Mouse (Mus musculus): ENCODE measurements at regions not wholly inside any gene's neighbourhood (a gene's known extent, or its start where the extent isn't known, plus 50 kb on each side); places are given as distances from the start of the nearest gene placed in this dataset.

- no peaks in the 10 kb centered on the region for H3K4me1 ChIP-seq (replicated peaks; ENCODE audit: control insufficient read depth, insufficient read depth, low read length)
Observed at GRCm38 (mm10) chr14:89242159-89242558, 771.0 kb upstream of the Pcdh20 start.

DNA sequence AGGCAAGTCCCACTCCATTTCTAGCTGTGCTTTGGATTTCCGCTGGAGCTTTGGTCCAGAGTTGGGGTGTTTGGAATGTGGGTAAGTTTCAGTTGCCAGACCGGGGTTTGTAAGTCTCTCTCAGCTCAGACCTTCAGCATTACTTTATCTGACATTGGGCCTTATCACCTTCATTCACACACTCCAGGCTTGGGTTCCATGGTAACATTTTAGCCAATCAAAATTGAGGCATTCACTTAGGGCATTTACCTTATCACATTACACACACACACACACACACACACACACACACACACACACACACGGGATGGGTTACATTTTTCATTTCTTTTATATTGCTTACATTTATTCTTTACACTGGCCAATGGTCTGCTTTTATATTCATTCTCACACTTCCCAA, 765.3 kb upstream of the Pcdh20 start:
- 66% methylated on average over 3 of the region's 3 CpGs for WGBS
- Histone ChIP-seq H3K9me3 (ENCODE audit: control insufficient read depth) (no peaks in the 10 kb centered on the region), H3K27me3 (replicated peaks; ENCODE audit: control insufficient read depth, insufficient read depth, low read length) (no peaks in the 10 kb centered on the region), H3K9ac (ENCODE audit: low read depth, low read length) (no peak overlapping the region), H3K4me1 (replicated peaks; ENCODE audit: control insufficient read depth, insufficient read depth, low read length) (no peaks in the 10 kb centered on the region), H3K4me2 (replicated peaks; ENCODE audit: low read depth) (no peak overlapping the region), H3K4me3 (ENCODE audit: low read depth, low read length) (no peak overlapping the region), H3K27ac (ENCODE audit: low read depth, low read length) (no peak overlapping the region), H3K36me3 (ENCODE audit: control insufficient read depth, insufficient read depth) (no peaks in the 10 kb centered on the region)
- no peak for ATAC-seq
- no peak for TF ChIP-seq CTCF (IDR thresholded peaks at IDR 0.05; ENCODE audit: low read depth)

More at GRCm38 (mm10) chr14:89242159-89242558, 771.0 kb upstream of the Pcdh20 start:
- H3K9me3 ChIP-seq (ENCODE audit: control insufficient read depth): no peaks in the 10 kb centered on the region
- no peak overlapping the region for H3K9ac ChIP-seq (ENCODE audit: low read depth, low read length)
- no peaks in the 10 kb centered on the region for H3K36me3 ChIP-seq (ENCODE audit: control insufficient read depth, insufficient read depth)
- no peak for ATAC-seq
- H3K4me2 ChIP-seq (replicated peaks; ENCODE audit: low read depth): no peak overlapping the region
- H3K27me3 ChIP-seq (replicated peaks; ENCODE audit: control insufficient read depth, insufficient read depth, low read length): no peaks in the 10 kb centered on the region
- no peak overlapping the region for H3K27ac ChIP-seq (ENCODE audit: low read depth, low read length)
- 87% methylated on average over 1 of the region's 1 CpGs for WGBS
- no peak for TF ChIP-seq CTCF (IDR thresholded peaks at IDR 0.05; ENCODE audit: low read depth)
- no peak overlapping the region for H3K4me3 ChIP-seq (ENCODE audit: low read depth, low read length)

DNA sequence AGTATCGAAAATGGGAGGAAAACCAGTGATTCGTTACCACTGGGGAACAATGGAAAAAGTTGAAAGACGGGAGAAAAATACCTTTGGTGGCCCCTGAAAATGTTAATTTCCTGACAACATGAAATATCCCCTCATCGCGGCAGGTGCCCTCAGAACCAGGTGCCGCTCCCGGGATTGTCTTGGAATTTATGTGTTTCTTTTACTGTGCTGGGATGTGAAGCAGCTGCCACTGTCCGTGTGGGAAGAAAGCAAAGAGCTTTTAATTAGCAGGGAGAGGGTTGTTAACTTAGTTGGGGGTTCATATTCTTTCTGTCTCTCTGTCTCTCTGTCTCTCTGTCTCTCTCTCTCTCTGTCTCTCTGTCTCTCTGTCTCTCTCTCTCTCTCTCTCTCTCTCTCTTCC, 759.3 kb upstream of the Pcdh20 start:
- Histone ChIP-seq H3K4me2 (replicated peaks; ENCODE audit: low read depth) (no peak overlapping the region), H3K27ac (ENCODE audit: low read depth, low read length) (no peak overlapping the region), H3K9ac (ENCODE audit: low read depth, low read length) (no peak overlapping the region), H3K36me3 (ENCODE audit: control insufficient read depth, insufficient read depth) (no peaks in the 10 kb centered on the region), H3K4me3 (ENCODE audit: low read depth, low read length) (no peak overlapping the region), H3K9me3 (ENCODE audit: control insufficient read depth) (no peaks in the 10 kb centered on the region), H3K27me3 (replicated peaks; ENCODE audit: control insufficient read depth, insufficient read depth, low read length) (no peaks in the 10 kb centered on the region), H3K4me1 (replicated peaks; ENCODE audit: control insufficient read depth, insufficient read depth, low read length) (no peaks in the 10 kb centered on the region)
- no peak for ATAC-seq
- no peak for TF ChIP-seq CTCF (IDR thresholded peaks at IDR 0.05; ENCODE audit: low read depth)
- WGBS: 45% methylated on average over 8 of the region's 8 CpGs

- no peaks in the 10 kb centered on the region for H3K36me3 ChIP-seq (ENCODE audit: control insufficient read depth, insufficient read depth)
- no peaks in the 10 kb centered on the region for H3K4me1 ChIP-seq (replicated peaks; ENCODE audit: control insufficient read depth, insufficient read depth, low read length)
- TF ChIP-seq CTCF (IDR thresholded peaks at IDR 0.05; ENCODE audit: low read depth): no peak
- no peak overlapping the region for H3K4me3 ChIP-seq (ENCODE audit: low read depth, low read length)
- H3K27me3 ChIP-seq (replicated peaks; ENCODE audit: control insufficient read depth, insufficient read depth, low read length): no peaks in the 10 kb centered on the region
- WGBS: 77% methylated on average over 1 of the region's 1 CpGs
- H3K9ac ChIP-seq (ENCODE audit: low read depth, low read length): no peak overlapping the region
- no peak overlapping the region for H3K4me2 ChIP-seq (replicated peaks; ENCODE audit: low read depth)
- ATAC-seq: no peak
- no peak overlapping the region for H3K27ac ChIP-seq (ENCODE audit: low read depth, low read length)
- H3K9me3 ChIP-seq (ENCODE audit: control insufficient read depth): no peaks in the 10 kb centered on the region
Observed at GRCm38 (mm10) chr14:89217390-89217789, 746.2 kb upstream of the Pcdh20 start.

DNA sequence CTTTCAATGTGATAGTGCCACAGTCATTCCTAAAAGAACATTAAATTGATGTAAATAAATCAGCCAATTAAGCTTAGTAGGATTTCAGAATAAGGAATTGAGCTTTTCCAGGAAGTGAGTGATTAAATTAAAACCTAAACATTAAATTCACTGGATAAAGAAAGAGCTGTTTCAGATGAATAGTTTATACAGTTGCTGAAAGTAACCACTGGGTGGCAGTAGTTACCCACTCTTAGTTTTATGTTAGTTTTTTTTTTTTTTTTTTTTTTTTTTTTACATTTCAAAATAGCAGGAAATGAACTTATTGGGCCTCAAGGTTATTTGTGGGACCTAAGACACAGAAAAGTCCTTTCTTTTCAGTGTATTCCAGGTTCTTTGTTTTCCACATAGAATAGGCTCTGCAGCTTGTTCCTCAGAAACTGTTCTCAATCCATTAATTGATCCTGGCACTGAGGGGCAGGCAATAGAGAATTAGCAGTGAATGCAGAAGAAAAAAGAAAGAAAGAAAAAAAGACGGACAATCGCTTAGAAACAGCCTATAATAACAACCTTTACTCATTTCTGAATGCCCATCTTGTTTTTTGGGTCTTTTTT, 710.3 kb upstream of the Pcdh20 start:
- peak; percentile 68 for TF ChIP-seq CTCF (IDR thresholded peaks at IDR 0.05; ENCODE audit: low read depth)
- Histone ChIP-seq H3K4me2 (replicated peaks; ENCODE audit: low read depth) (no peak overlapping the region), H3K27me3 (replicated peaks; ENCODE audit: control insufficient read depth, insufficient read depth, low read length) (no peaks in the 10 kb centered on the region), H3K36me3 (ENCODE audit: control insufficient read depth, insufficient read depth) (no peaks in the 10 kb centered on the region), H3K9me3 (ENCODE audit: control insufficient read depth) (no peaks in the 10 kb centered on the region), H3K9ac (ENCODE audit: low read depth, low read length) (no peak overlapping the region), H3K4me1 (replicated peaks; ENCODE audit: control insufficient read depth, insufficient read depth, low read length) (no peaks in the 10 kb centered on the region), H3K4me3 (ENCODE audit: low read depth, low read length) (no peak overlapping the region), H3K27ac (ENCODE audit: low read depth, low read length) (no peak overlapping the region)
- ATAC-seq: no peak
- 43% methylated on average over 2 of the region's 2 CpGs for WGBS

DNA sequence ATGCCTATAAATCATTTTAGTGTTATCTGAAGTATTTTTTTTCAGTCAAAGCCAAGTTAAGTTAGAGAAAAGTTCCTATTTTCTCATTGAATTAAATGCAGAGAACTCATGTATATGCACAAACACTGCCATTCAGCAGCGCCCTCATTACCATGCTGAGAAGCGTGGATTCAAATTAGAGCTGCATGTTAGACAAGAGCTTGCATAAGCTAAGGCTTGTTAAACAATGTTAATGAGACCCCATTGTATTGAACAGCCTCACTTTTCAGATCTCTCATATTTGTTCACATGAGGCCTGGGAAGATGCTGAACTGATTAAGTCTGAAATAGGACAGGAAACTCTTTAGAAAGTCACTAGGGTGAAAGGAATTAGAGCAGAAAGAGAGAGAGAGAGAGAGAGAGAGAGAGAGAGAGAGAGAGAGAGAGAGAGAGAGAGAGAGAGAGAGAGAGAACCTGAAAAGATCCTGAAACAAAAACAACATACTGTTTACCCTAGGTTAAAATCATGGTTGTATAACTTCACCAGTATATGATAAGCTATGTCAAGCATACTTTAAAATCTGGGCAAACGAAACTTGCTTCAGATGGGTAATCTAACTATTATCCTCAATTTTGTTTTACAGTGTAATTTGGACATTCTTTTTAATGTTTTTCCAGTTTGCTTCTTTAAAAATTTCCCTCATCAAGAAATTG, 671.9 kb upstream of the Pcdh20 start:
- no peaks in the 10 kb centered on the region for H3K36me3 ChIP-seq (ENCODE audit: control insufficient read depth, insufficient read depth)

More for the DNA sequence above, 671.9 kb upstream of the Pcdh20 start:
- H3K27ac ChIP-seq (ENCODE audit: low read depth, low read length): no peak overlapping the region
- TF ChIP-seq CTCF (IDR thresholded peaks at IDR 0.05; ENCODE audit: low read depth): no peak
- H3K4me2 ChIP-seq (replicated peaks; ENCODE audit: low read depth): no peak overlapping the region
- H3K4me3 ChIP-seq (ENCODE audit: low read depth, low read length): no peak overlapping the region
- WGBS: 83% methylated on average over 3 of the region's 3 CpGs
- no peaks in the 10 kb centered on the region for H3K9me3 ChIP-seq (ENCODE audit: control insufficient read depth)
- no peak for ATAC-seq
- H3K9ac ChIP-seq (ENCODE audit: low read depth, low read length): no peak overlapping the region
- no peaks in the 10 kb centered on the region for H3K4me1 ChIP-seq (replicated peaks; ENCODE audit: control insufficient read depth, insufficient read depth, low read length)
- H3K27me3 ChIP-seq (replicated peaks; ENCODE audit: control insufficient read depth, insufficient read depth, low read length): no peaks in the 10 kb centered on the region

Measured in intestine, postnatal 0 days (tissue).